Mouse (Mus musculus): ENCODE measurements around the gene Ranbp17. TPM values are rescaled to one million over a fixed set of nuclear protein-coding genes. Genes with fewer than 3 reads are reported as not detected.

The Ranbp17 gene
- polyA plus RNA-seq, 1 experiment from 2014 or later, result 8.9 TPM

- Histone ChIP-seq H3K9me3 (no peaks in the 10 kb centered on the region), H3K4me2 (no peak overlapping the region), H3K4me3 (no peak overlapping the region), H3K27me3 (no peaks in the 10 kb centered on the region; the same call in 1 of the 2 replicates), H3K36me3 (no peaks in the 10 kb centered on the region), H3K27ac (0 out of 2 replicates have a peak overlapping the region, but pooled peaks have one; percentile 12), H3K4me1 (replicated peaks) (peaks cover 40% of the 10 kb centered on the region), H3K9ac (no peak overlapping the region)
- no peak for ATAC-seq (ENCODE audit: low FRiP score)
- 72% methylated on average over 7 of the region's 7 CpGs for WGBS
Measured at GRCm38 (mm10) chr11:33220763-33221162, 292.8 kb downstream of the Ranbp17 start.

- Histone ChIP-seq H3K4me1 (replicated peaks) (peaks cover 31% of the 10 kb centered on the region), H3K36me3 (no peaks in the 10 kb centered on the region), H3K4me3 (no peak overlapping the region), H3K9me3 (no peaks in the 10 kb centered on the region), H3K27ac (peak overlapping the region; percentile 31), H3K9ac (no peak overlapping the region), H3K27me3 (peaks cover 3% of the 10 kb centered on the region; the same call in 1 of the 2 replicates), H3K4me2 (no peak overlapping the region)
- no peak for ATAC-seq (ENCODE audit: low FRiP score)
- WGBS, result 61% methylated on average over 8 of the region's 8 CpGs
Measured at GRCm38 (mm10) chr11:33217384-33218079, 296.0 kb downstream of the Ranbp17 start.

- Histone ChIP-seq H3K9me3 (no peaks in the 10 kb centered on the region), H3K9ac (no peak overlapping the region), H3K27me3 (peaks cover 84% of the 10 kb centered on the region), H3K27ac (no peak overlapping the region), H3K4me3 (peak overlapping the region; percentile 47; the same call in 1 of the 2 replicates), H3K36me3 (no peaks in the 10 kb centered on the region), H3K4me1 (replicated peaks) (peaks cover 17% of the 10 kb centered on the region), H3K4me2 (peak overlapping the region; percentile 52)
- no peak for ATAC-seq (ENCODE audit: low FRiP score)
- WGBS, result 87% methylated on average over 2 of the region's 2 CpGs
Measured at GRCm38 (mm10) chr11:33207411-33207810, 306.1 kb downstream of the Ranbp17 start.

GRCm38 (mm10) chr11:33204966-33205365, 308.6 kb downstream of the Ranbp17 start:
- peaks cover 35% of the 10 kb centered on the region for H3K4me1 ChIP-seq (replicated peaks)
- peak overlapping the region; percentile 64 for H3K9ac ChIP-seq
- 6% methylated on average over 3 of the region's 3 CpGs for WGBS
- H3K4me2 ChIP-seq, result peak overlapping the region; percentile 52
- H3K4me3 ChIP-seq, result peak overlapping the region; percentile 47
- peaks cover 90% of the 10 kb centered on the region for H3K27me3 ChIP-seq
- no peaks in the 10 kb centered on the region for H3K36me3 ChIP-seq
- no peak overlapping the region for H3K27ac ChIP-seq
- no peak for ATAC-seq (ENCODE audit: low FRiP score)
- no peaks in the 10 kb centered on the region for H3K9me3 ChIP-seq

- Histone ChIP-seq H3K27me3 (peaks cover 90% of the 10 kb centered on the region), H3K27ac (peak overlapping the region; percentile 83), H3K4me3 (peak overlapping the region; percentile 47), H3K9me3 (no peaks in the 10 kb centered on the region), H3K4me1 (replicated peaks) (peaks cover 37% of the 10 kb centered on the region), H3K36me3 (no peaks in the 10 kb centered on the region), H3K9ac (peak overlapping the region; percentile 64), H3K4me2 (peak overlapping the region; percentile 52)
- 2% methylated on average over 18 of the region's 18 CpGs for WGBS
- no peak for ATAC-seq (ENCODE audit: low FRiP score)
Measured at GRCm38 (mm10) chr11:33204329-33204705, 309.2 kb downstream of the Ranbp17 start.

GRCm38 (mm10) chr11:33203383-33204328, 309.9 kb downstream of the Ranbp17 start, which contains the start of gene Tlx3:
Gene Tlx3, minus strand, starts transcription at chr11:33203589.
- peak; percentile 63 for ATAC-seq (ENCODE audit: low FRiP score)
- H3K27me3 ChIP-seq, result peaks cover 93% of the 10 kb centered on the region
- H3K9me3 ChIP-seq, result no peaks in the 10 kb centered on the region; the same call in 1 of the 2 replicates
- H3K4me1 ChIP-seq (replicated peaks), result peaks cover 38% of the 10 kb centered on the region
- peak within 1 kb of the TSS; percentile 52 for H3K4me2 ChIP-seq
- H3K4me3 ChIP-seq, result peak within 1 kb of the TSS; percentile 47
- H3K9ac ChIP-seq, result peak within 1 kb of the TSS; percentile 74
- H3K27ac ChIP-seq, result peak within 1 kb of the TSS; percentile 90
- WGBS, result under 1% methylated on average over 78 of the region's 81 CpGs
- H3K36me3 ChIP-seq, result no peaks in the 10 kb centered on the region

- peaks cover 38% of the 10 kb centered on the region for H3K4me1 ChIP-seq (replicated peaks)
- H3K27ac ChIP-seq, result peak overlapping the region; percentile 90
- 2% methylated on average over 43 of the region's 47 CpGs for WGBS
Measured at GRCm38 (mm10) chr11:33202972-33203371, 310.6 kb downstream of the Ranbp17 start.

GRCm38 (mm10) chr11:33202296-33202695, 311.2 kb downstream of the Ranbp17 start:
- peak overlapping the region; percentile 74 for H3K9ac ChIP-seq
- peaks cover 40% of the 10 kb centered on the region for H3K4me1 ChIP-seq (replicated peaks)
- peaks cover 93% of the 10 kb centered on the region for H3K27me3 ChIP-seq
- no peaks in the 10 kb centered on the region; the same call in 1 of the 2 replicates for H3K9me3 ChIP-seq
- no peak for ATAC-seq (ENCODE audit: low FRiP score)
- H3K4me3 ChIP-seq, result peak overlapping the region; percentile 47
- peak overlapping the region; percentile 90 for H3K27ac ChIP-seq
- under 1% methylated on average over 37 of the region's 37 CpGs for WGBS
- peak overlapping the region; percentile 52 for H3K4me2 ChIP-seq
- H3K36me3 ChIP-seq, result no peaks in the 10 kb centered on the region

More at GRCm38 (mm10) chr11:33202972-33203371, 310.6 kb downstream of the Ranbp17 start:
- H3K9ac ChIP-seq, result peak overlapping the region; percentile 74
- H3K36me3 ChIP-seq, result no peaks in the 10 kb centered on the region
- peak overlapping the region; percentile 47 for H3K4me3 ChIP-seq
- ATAC-seq (ENCODE audit: low FRiP score), result no peak; the same call in none of the 2 replicates
- peak overlapping the region; percentile 52 for H3K4me2 ChIP-seq
- H3K27me3 ChIP-seq, result peaks cover 93% of the 10 kb centered on the region
- no peaks in the 10 kb centered on the region; the same call in 1 of the 2 replicates for H3K9me3 ChIP-seq

- peaks cover 47% of the 10 kb centered on the region for H3K4me1 ChIP-seq (replicated peaks)
- H3K9ac ChIP-seq, result peak overlapping the region; percentile 74
- 3% methylated on average over 19 of the region's 19 CpGs for WGBS
- H3K36me3 ChIP-seq, result no peaks in the 10 kb centered on the region
- peak overlapping the region; percentile 90 for H3K27ac ChIP-seq
- peak overlapping the region; percentile 52 for H3K4me2 ChIP-seq
- no peaks in the 10 kb centered on the region; the same call in 1 of the 2 replicates for H3K9me3 ChIP-seq
- H3K4me3 ChIP-seq, result peak overlapping the region; percentile 47
- ATAC-seq (ENCODE audit: low FRiP score), result no peak
- H3K27me3 ChIP-seq, result peaks cover 93% of the 10 kb centered on the region
Measured at GRCm38 (mm10) chr11:33201626-33202010, 311.9 kb downstream of the Ranbp17 start.

- no peaks in the 10 kb centered on the region for H3K36me3 ChIP-seq
- no peaks in the 10 kb centered on the region; the same call in 1 of the 2 replicates for H3K9me3 ChIP-seq
- H3K9ac ChIP-seq, result peak overlapping the region; percentile 74
- peaks cover 93% of the 10 kb centered on the region for H3K27me3 ChIP-seq
- peak overlapping the region; percentile 52 for H3K4me2 ChIP-seq
- peaks cover 53% of the 10 kb centered on the region for H3K4me1 ChIP-seq (replicated peaks)
- peak overlapping the region; percentile 47 for H3K4me3 ChIP-seq
- WGBS, result under 1% methylated on average over 71 of the region's 76 CpGs
- peak overlapping the region; percentile 90 for H3K27ac ChIP-seq
- ATAC-seq (ENCODE audit: low FRiP score), result 0 out of 2 replicates have a peak, but pooled peaks have one; percentile 7
Measured at GRCm38 (mm10) chr11:33200764-33201625, 312.6 kb downstream of the Ranbp17 start.
